Mouse (Mus musculus): ENCODE measurements around the gene Fads6.

Gene Fads6

GRCm38 (mm10) chr11:115231168-115231915 is 66.1 kb downstream of the Fads6 start:
- no peak for ATAC-seq (ENCODE audit: insufficient number of reproducible peaks, low FRiP score, low TSS enrichment)

All from cerebellum, adult (tissue).